16 mouse cellular contexts compared by ENCODE assay signal in genomic region chr1:81591623-81592022, GRCm38 (mm10).
DNase-seq lines count a peak whose midpoint lies in the region; ATAC-seq and TF ChIP-seq lines count a peak whose summit lies in the region.
"Had no signal": no experiment of that assay in that cellular context is flagged by ENCODE, and none has a peak within 500 bp of the region (broad histone marks: within the 10 kb centered on the region; RNA-seq: fewer than 3 reads in every experiment).

No protein-coding gene starts in this region.

- 88% methylated on average over 5 of the region's 5 CpGs for WGBS in forebrain, embryonic 10.5 days
- WGBS in forebrain, embryonic 15.5 days = 86% methylated on average over 5 of the region's 5 CpGs

- no peaks in the 10 kb centered on the region for H3K36me3 ChIP-seq in forebrain, embryonic 10.5 days (replicated peaks)
- H3K36me3 ChIP-seq in forebrain, embryonic 15.5 days = no peaks in the 10 kb centered on the region
- H3K36me3 ChIP-seq: heart, embryonic 13.5 days; hindbrain, embryonic 13.5 days; lung, embryonic 15.5 days had no signal

- H3K4me3 ChIP-seq in forebrain, embryonic 10.5 days = no peak overlapping the region
- H3K4me3 ChIP-seq in forebrain, embryonic 15.5 days = no peak overlapping the region
- no peak overlapping the region for H3K4me3 ChIP-seq in layer of hippocampus, adult 2 months
- H3K4me3 ChIP-seq: heart, embryonic 13.5 days; hindbrain, embryonic 13.5 days; lung, embryonic 15.5 days had no signal

- H3K4me1 ChIP-seq in forebrain, embryonic 10.5 days = peaks cover 65% of the 10 kb centered on the region
- peaks cover 23% of the 10 kb centered on the region for H3K4me1 ChIP-seq in forebrain, embryonic 15.5 days

- no peaks in the 10 kb centered on the region for H3K9me3 ChIP-seq in forebrain, embryonic 10.5 days
- no peaks in the 10 kb centered on the region for H3K9me3 ChIP-seq in forebrain, embryonic 15.5 days
- H3K9me3 ChIP-seq: heart, embryonic 13.5 days; hindbrain, embryonic 13.5 days; lung, embryonic 15.5 days had no signal

- H3K4me2 ChIP-seq in forebrain, embryonic 15.5 days (replicated peaks) = no peak overlapping the region
- H3K4me2 ChIP-seq: heart, embryonic 13.5 days; hindbrain, embryonic 13.5 days; lung, embryonic 15.5 days had no signal

- ATAC-seq in forebrain, embryonic 15.5 days (replicated peaks) = no peak

- H3K27me3 ChIP-seq in forebrain, embryonic 10.5 days (ENCODE audit: poor library complexity, severe bottlenecking) = no peaks in the 10 kb centered on the region
- no peaks in the 10 kb centered on the region for H3K27me3 ChIP-seq in forebrain, embryonic 15.5 days
- H3K27me3 ChIP-seq: heart, embryonic 13.5 days; hindbrain, embryonic 13.5 days; lung, embryonic 15.5 days had no signal

- no peak for DNase-seq in forebrain, embryonic 10.5 days (ENCODE audit: extremely low spot score, low spot score)
- no peak for DNase-seq in layer of hippocampus, adult 2 months (ENCODE audit: low spot score in 2 of 2)
- no peak for DNase-seq in layer of hippocampus, postnatal 10 days (ENCODE audit: low spot score in 2 of 2)
- peak; percentile 5 for DNase-seq in urinary bladder, postnatal 14 days (ENCODE audit: low spot score)
- no peak for DNase-seq in urinary bladder, postnatal 4 days (ENCODE audit: low spot score in 2 of 2)
- no peak for DNase-seq in frontal cortex, postnatal 36 days (ENCODE audit: low spot score in 2 of 2)
- no peak for DNase-seq in thymus, postnatal 10 days (ENCODE audit: low spot score in 2 of 2)
- DNase-seq: embryo, embryonic 11 days; kidney, adult 8-10 months; layer of hippocampus, adult 9-11 months; left cerebral cortex, postnatal 4 days; thymus, adult 18-20 months had no signal

- peak; percentile 52 for TF ChIP-seq CTCF in layer of hippocampus, adult 2 months (conservative IDR thresholded peaks at IDR 0.05)

- H3K27ac ChIP-seq in forebrain, embryonic 10.5 days = peak overlapping the region; percentile 3; the same call in 1 of the 2 replicates
- no peak overlapping the region for H3K27ac ChIP-seq in forebrain, embryonic 15.5 days (replicated peaks)
- H3K27ac ChIP-seq in layer of hippocampus, adult 2 months = no peak overlapping the region
- H3K27ac ChIP-seq: heart, embryonic 13.5 days; hindbrain, embryonic 13.5 days; lung, embryonic 15.5 days had no signal

- H3K9ac ChIP-seq in forebrain, embryonic 15.5 days (replicated peaks) = no peak overlapping the region
- H3K9ac ChIP-seq: heart, embryonic 13.5 days; hindbrain, embryonic 13.5 days; lung, embryonic 15.5 days had no signal
